Mouse (Mus musculus) heart, embryonic 12.5 days (tissue): ENCODE measurements around the gene Nol10. TPM values are rescaled to one million over a fixed set of nuclear protein-coding genes. Genes with fewer than 3 reads are reported as not detected.

Source experiments
- ATAC-seq: fragments of 200-750 bp; cut with Nextera tagmentation; 2 replicates; pipeline ENCODE4 v1.8.0; 2017; ENCODE audit warnings: moderate TSS enrichment, moderate library complexity; ENCODE audit not compliant: insufficient number of reproducible peaks, low FRiP score
- H3K27ac ChIP-seq: fragments of 300-500 bp; sonication (generic); 2 replicates; pipeline ENCODE4 v1.5.1; 2016; ENCODE audit warnings: mild to moderate bottlenecking, moderate library complexity; ENCODE audit not compliant: poor library complexity, severe bottlenecking
- H3K27me3 ChIP-seq: fragments of 300-500 bp; sonication (generic); replicated peaks from 2 replicates; pipeline ENCODE4 v1.6.1; 2016; ENCODE audit warnings: mild to moderate bottlenecking, moderate library complexity
- H3K36me3 ChIP-seq: fragments of 300-500 bp; sonication (generic); 2 replicates; pipeline ENCODE4 v1.6.1; 2016; ENCODE audit warnings: mild to moderate bottlenecking, moderate library complexity
- H3K4me1 ChIP-seq: fragments of 300-500 bp; sonication (generic); replicated peaks from 2 replicates; pipeline ENCODE4 v1.6.1; 2016; ENCODE audit warnings: mild to moderate bottlenecking
- H3K4me2 ChIP-seq: fragments of 300-500 bp; sonication (generic); 2 replicates; pipeline ENCODE4 v1.6.1; 2016; ENCODE audit warnings: mild to moderate bottlenecking, moderate library complexity
- H3K4me3 ChIP-seq: fragments of 300-500 bp; sonication (generic); 2 replicates; pipeline ENCODE4 v1.5.1; 2016; ENCODE audit warnings: mild to moderate bottlenecking
- H3K9ac ChIP-seq: fragments of 300-500 bp; sonication (generic); 2 replicates; pipeline ENCODE4 v1.6.1; 2016; ENCODE audit warnings: mild to moderate bottlenecking, moderate library complexity
- H3K9me3 ChIP-seq: fragments of 300-500 bp; sonication (generic); replicated peaks from 2 replicates; pipeline ENCODE4 v1.6.1; 2016; ENCODE audit warnings: mild to moderate bottlenecking, moderate library complexity
- WGBS: fragments of 180-500 bp; shearing (Covaris S2); methylation state at CpG from one replicate; pipeline ENCODE4 v1.1.7; 2016; 5-methylcytosine and 5-hydroxymethylcytosine counted together
- polyA plus RNA-seq: library from polyadenylated mRNA; unstranded; fragments of >200 nt; fragmentation: Nextera tagmentation; extraction: Ambion mirVana; gene quantifications from 2 replicates; pipeline ENCODE4 v1.2.1, GENCODE M21; 2016

Gene Nol10
- 16.6 and 18.3 TPM in 2 replicates for polyA plus RNA-seq

- Histone ChIP-seq H3K4me1 (peaks cover 9% of the 10 kb centered on the region), H3K9ac (peak within 1 kb of the TSS; percentile 81), H3K27ac (peak within 1 kb of the TSS; percentile 2), H3K36me3 (peaks cover 22% of the 10 kb centered on the region), H3K27me3 (no peaks in the 10 kb centered on the region), H3K4me2 (peak within 1 kb of the TSS; percentile 81), H3K9me3 (no peaks in the 10 kb centered on the region), H3K4me3 (peak within 1 kb of the TSS; percentile 89)
- peak; percentile 91 for ATAC-seq
- WGBS, result under 1% methylated on average over 42 of the region's 42 CpGs
Measured at GRCm38 (mm10) chr12:17348048-17349036, at the start of gene Nol10. Nol10 (plus strand) TSS chr12:17348458.

- no peak overlapping the region for H3K27ac ChIP-seq
- no peaks in the 10 kb centered on the region for H3K27me3 ChIP-seq
- H3K4me1 ChIP-seq, result no peaks in the 10 kb centered on the region
- no peak overlapping the region for H3K4me2 ChIP-seq
- H3K9ac ChIP-seq, result no peak overlapping the region
- no peaks in the 10 kb centered on the region for H3K36me3 ChIP-seq
- no peak overlapping the region for H3K4me3 ChIP-seq
- no peaks in the 10 kb centered on the region for H3K9me3 ChIP-seq
- WGBS, result 88% methylated on average over 1 of the region's 1 CpGs
- ATAC-seq, result no peak
Measured at GRCm38 (mm10) chr12:17299902-17300301, 48.4 kb upstream of the Nol10 start.

GRCm38 (mm10) chr12:17305445-17305844 is 42.8 kb upstream of the Nol10 start:
- Histone ChIP-seq H3K27ac (no peak overlapping the region), H3K27me3 (0 out of 2 replicates have a peak, but pooled peaks cover 5% of the 10 kb centered on the region), H3K4me3 (no peak overlapping the region), H3K4me2 (no peak overlapping the region), H3K4me1 (no peaks in the 10 kb centered on the region), H3K9ac (no peak overlapping the region), H3K9me3 (no peaks in the 10 kb centered on the region), H3K36me3 (no peaks in the 10 kb centered on the region)
- WGBS, result 80% methylated on average over 7 of the region's 7 CpGs
- no peak for ATAC-seq

GRCm38 (mm10) chr12:17308246-17308645 is 40.0 kb upstream of the Nol10 start:
- Histone ChIP-seq H3K9ac (no peak overlapping the region), H3K4me3 (no peak overlapping the region), H3K27ac (no peak overlapping the region), H3K4me2 (no peak overlapping the region), H3K9me3 (no peaks in the 10 kb centered on the region), H3K36me3 (no peaks in the 10 kb centered on the region), H3K4me1 (no peaks in the 10 kb centered on the region), H3K27me3 (0 out of 2 replicates have a peak, but pooled peaks cover 5% of the 10 kb centered on the region)
- WGBS, result 57% methylated on average over 4 of the region's 4 CpGs
- no peak for ATAC-seq

GRCm38 (mm10) chr12:17310852-17311839 is 37.1 kb upstream of the Nol10 start:
- ATAC-seq, result no peak
- Histone ChIP-seq H3K27me3 (0 out of 2 replicates have a peak, but pooled peaks cover 5% of the 10 kb centered on the region), H3K9me3 (no peaks in the 10 kb centered on the region), H3K9ac (no peak overlapping the region), H3K4me2 (no peak overlapping the region), H3K4me3 (no peak overlapping the region), H3K4me1 (no peaks in the 10 kb centered on the region), H3K36me3 (no peaks in the 10 kb centered on the region), H3K27ac (no peak overlapping the region)
- 78% methylated on average over 16 of the region's 16 CpGs for WGBS

GRCm38 (mm10) chr12:17316096-17316495 is 32.2 kb upstream of the Nol10 start:
- Histone ChIP-seq H3K9ac (no peak overlapping the region), H3K27me3 (no peaks in the 10 kb centered on the region), H3K4me3 (no peak overlapping the region), H3K4me2 (no peak overlapping the region), H3K4me1 (0 out of 2 replicates have a peak, but pooled peaks cover 3% of the 10 kb centered on the region), H3K27ac (no peak overlapping the region), H3K36me3 (no peaks in the 10 kb centered on the region), H3K9me3 (no peaks in the 10 kb centered on the region)
- ATAC-seq, result no peak
- 83% methylated on average over 5 of the region's 5 CpGs for WGBS

GRCm38 (mm10) chr12:17317970-17318369 is 30.3 kb upstream of the Nol10 start:
- Histone ChIP-seq H3K27ac (peak overlapping the region; percentile 28; the same call in 1 of the 2 replicates), H3K4me3 (no peak overlapping the region), H3K36me3 (no peaks in the 10 kb centered on the region), H3K4me1 (0 out of 2 replicates have a peak, but pooled peaks cover 3% of the 10 kb centered on the region), H3K9me3 (no peaks in the 10 kb centered on the region), H3K4me2 (no peak overlapping the region), H3K9ac (no peak overlapping the region), H3K27me3 (peaks cover 8% of the 10 kb centered on the region)
- no peak for ATAC-seq
- 40% methylated on average over 4 of the region's 4 CpGs for WGBS

- Histone ChIP-seq H3K36me3 (no peaks in the 10 kb centered on the region), H3K27me3 (peaks cover 13% of the 10 kb centered on the region), H3K4me1 (0 out of 2 replicates have a peak, but pooled peaks cover 3% of the 10 kb centered on the region), H3K4me2 (no peak overlapping the region), H3K9ac (no peak overlapping the region), H3K27ac (0 out of 2 replicates have a peak overlapping the region, but pooled peaks have one; percentile 28), H3K4me3 (no peak overlapping the region), H3K9me3 (no peaks in the 10 kb centered on the region)
- no peak for ATAC-seq
- WGBS, result 60% methylated on average over 3 of the region's 3 CpGs
Measured at GRCm38 (mm10) chr12:17318453-17318852, 29.8 kb upstream of the Nol10 start.

GRCm38 (mm10) chr12:17324549-17325470 is 23.4 kb upstream of the Nol10 start:
- Histone ChIP-seq H3K4me3 (peak overlapping the region; percentile 52), H3K36me3 (no peaks in the 10 kb centered on the region), H3K27me3 (peaks cover 47% of the 10 kb centered on the region), H3K27ac (no peak overlapping the region), H3K4me2 (peak overlapping the region; percentile 89), H3K9me3 (no peaks in the 10 kb centered on the region), H3K9ac (peak overlapping the region; percentile 50), H3K4me1 (peaks cover 6% of the 10 kb centered on the region; the same call in 1 of the 2 replicates)
- ATAC-seq, result no peak
- 5% methylated on average over 51 of the region's 51 CpGs for WGBS

GRCm38 (mm10) chr12:17329259-17329658 is 19.0 kb upstream of the Nol10 start, which contains the start of gene Atp6v1c2:
Atp6v1c2 (minus strand) TSS chr12:17329359.
- Histone ChIP-seq H3K9me3 (no peaks in the 10 kb centered on the region), H3K4me1 (peaks cover 6% of the 10 kb centered on the region; the same call in 1 of the 2 replicates), H3K9ac (no peak within 1 kb of the TSS), H3K27me3 (peaks cover 38% of the 10 kb centered on the region), H3K4me3 (no peak within 1 kb of the TSS), H3K4me2 (no peak within 1 kb of the TSS), H3K36me3 (no peaks in the 10 kb centered on the region), H3K27ac (no peak within 1 kb of the TSS)
- WGBS, result 68% methylated on average over 3 of the region's 3 CpGs
- no peak for ATAC-seq
